Mouse (Mus musculus) liver, adult 2 months (tissue): ENCODE data around the gene Frmd6.

Experiments used
- CTCF ChIP-seq: fragments of 200-500 bp; IDR thresholded peaks from 2 replicates; pipeline ENCODE4 v1.5.1; 2011; ENCODE audit warnings: low read depth, low read length, control low read depth
- POLR2A ChIP-seq: fragments of 200-500 bp; IDR thresholded peaks from 2 replicates; pipeline ENCODE4 v1.6.1; 2011; ENCODE audit warnings: low read length, control low read depth; ENCODE audit not compliant: insufficient read depth; ENCODE audit errors: extremely low read depth

DNA sequence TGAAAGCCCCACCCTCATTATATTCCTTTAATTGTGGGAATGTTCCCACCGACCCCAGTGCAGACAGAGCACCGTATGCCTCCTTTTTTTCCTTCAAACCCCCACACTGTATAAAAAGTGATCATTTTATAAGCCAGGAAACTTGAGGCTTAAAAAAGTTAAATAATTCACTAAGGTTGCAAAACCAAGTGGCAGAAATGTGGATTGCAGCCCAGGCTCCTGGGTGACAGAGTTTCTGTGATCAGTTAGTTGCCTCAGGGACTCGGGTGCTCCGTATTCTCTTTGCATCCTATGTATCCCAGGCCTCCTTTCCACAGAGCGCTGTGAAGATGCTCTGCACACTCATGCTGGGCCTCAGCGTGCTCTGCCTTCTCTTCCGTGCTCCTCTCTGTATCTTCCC is 58.8 kb downstream of the Frmd6 start:
- TF ChIP-seq POLR2A (no peak), CTCF (no peak)
